Mouse (Mus musculus): ENCODE data around the gene Acox1. TPM values are rescaled to one million over a fixed set of nuclear protein-coding genes. Genes with fewer than 3 reads are reported as not detected.

Gene Acox1
- polyA plus RNA-seq, 1 experiment: 44.2 TPM

DNA sequence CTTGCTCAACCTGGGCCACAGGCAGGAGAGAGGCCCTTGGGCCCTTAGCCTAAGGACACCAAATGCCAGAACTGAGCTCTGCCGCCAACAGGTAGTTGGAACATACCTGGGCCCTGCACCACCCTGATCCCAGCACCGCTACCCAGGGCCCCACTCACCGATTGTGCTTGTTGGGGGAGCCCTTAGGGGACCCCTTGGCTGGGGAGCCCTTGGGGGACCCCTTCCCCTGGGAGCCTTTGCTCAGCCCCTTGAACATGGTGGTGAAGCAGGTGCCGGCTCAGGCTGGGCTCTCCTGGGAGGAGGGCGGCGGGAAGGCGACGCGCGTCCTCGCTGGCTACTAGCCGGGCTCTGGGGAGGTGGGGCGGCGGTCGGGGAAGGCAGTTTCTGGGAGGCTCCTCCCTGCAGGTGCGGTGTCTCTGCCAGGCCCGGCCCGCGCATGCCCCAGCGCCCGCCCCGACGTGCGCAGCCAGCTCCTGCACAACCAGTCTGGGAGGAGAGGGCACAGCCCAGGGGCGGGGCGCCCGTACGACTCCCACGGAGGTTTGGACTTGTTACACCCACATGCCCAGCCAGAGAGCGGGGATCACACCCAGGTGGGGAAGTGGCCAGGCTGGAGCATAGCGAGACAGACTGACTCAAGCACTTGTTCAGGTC, 39.0 kb upstream of the Acox1 start, which contains the start of gene Evpl:
Gene Evpl (minus strand): TSS at position 336 of the 654 bp plus-strand sequence.
- TF ChIP-seq CTCF (IDR thresholded peaks at IDR 0.05; ENCODE audit: borderline replicate concordance, control insufficient read depth, extremely low read depth, insufficient read depth, low read length, poor library complexity): 0 out of 2 replicates have a peak, but pooled peaks have one; percentile 12
- TF ChIP-seq POLR2A (IDR thresholded peaks at IDR 0.05; ENCODE audit: control insufficient read depth, extremely low read depth, insufficient read depth, low read length, poor library complexity): peak; percentile 56; the same call in 1 of the 2 replicates
- 17% methylated on average over 31 of the region's 31 CpGs for WGBS
- Histone ChIP-seq H3K27me3 (ENCODE audit: control insufficient read depth, insufficient read depth, low read length) (no peaks in the 10 kb centered on the region), H3K4me3 (ENCODE audit: control insufficient read depth, insufficient read depth, low read length) (peak within 1 kb of the TSS; percentile 39), H3K36me3 (ENCODE audit: control insufficient read depth, insufficient read depth, low read length) (no peaks in the 10 kb centered on the region), H3K27ac (ENCODE audit: control insufficient read depth, insufficient read depth, low read length) (peak within 1 kb of the TSS; percentile 16), H3K4me1 (replicated peaks; ENCODE audit: control insufficient read depth, insufficient read depth, low read length) (peaks cover 15% of the 10 kb centered on the region)
- peak; percentile 71 for DNase-seq

DNA sequence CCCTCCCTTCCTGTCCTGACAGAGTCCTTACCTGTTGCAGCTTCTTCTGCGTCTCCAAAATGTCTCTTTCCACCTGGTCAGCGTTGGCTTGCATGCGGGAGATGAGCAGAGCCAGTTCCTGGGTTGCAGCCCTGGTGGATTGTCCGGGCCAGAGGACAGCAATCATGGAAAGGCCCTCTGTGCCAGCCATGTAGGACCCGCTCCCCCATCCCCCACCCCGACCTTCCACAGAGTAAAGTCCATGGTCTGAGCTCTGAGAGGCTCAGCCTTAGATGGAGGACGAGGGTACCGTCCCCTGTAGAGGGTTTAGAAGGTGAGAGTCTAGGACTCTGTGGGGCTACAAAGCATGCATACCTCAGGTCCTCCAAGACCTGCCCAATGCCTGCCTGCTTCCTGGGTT, 36.1 kb upstream of the Acox1 start:
- DNase-seq: no peak
- Histone ChIP-seq H3K36me3 (ENCODE audit: control insufficient read depth, insufficient read depth, low read length) (no peaks in the 10 kb centered on the region), H3K4me3 (ENCODE audit: control insufficient read depth, insufficient read depth, low read length) (no peak overlapping the region), H3K27ac (ENCODE audit: control insufficient read depth, insufficient read depth, low read length) (no peak overlapping the region), H3K27me3 (ENCODE audit: control insufficient read depth, insufficient read depth, low read length) (no peaks in the 10 kb centered on the region), H3K4me1 (replicated peaks; ENCODE audit: control insufficient read depth, insufficient read depth, low read length) (peaks cover 15% of the 10 kb centered on the region)
- TF ChIP-seq CTCF (IDR thresholded peaks at IDR 0.05; ENCODE audit: borderline replicate concordance, control insufficient read depth, extremely low read depth, insufficient read depth, low read length, poor library complexity): no peak
- TF ChIP-seq POLR2A (IDR thresholded peaks at IDR 0.05; ENCODE audit: control insufficient read depth, extremely low read depth, insufficient read depth, low read length, poor library complexity): no peak
- 97% methylated on average over 8 of the region's 8 CpGs for WGBS

DNA sequence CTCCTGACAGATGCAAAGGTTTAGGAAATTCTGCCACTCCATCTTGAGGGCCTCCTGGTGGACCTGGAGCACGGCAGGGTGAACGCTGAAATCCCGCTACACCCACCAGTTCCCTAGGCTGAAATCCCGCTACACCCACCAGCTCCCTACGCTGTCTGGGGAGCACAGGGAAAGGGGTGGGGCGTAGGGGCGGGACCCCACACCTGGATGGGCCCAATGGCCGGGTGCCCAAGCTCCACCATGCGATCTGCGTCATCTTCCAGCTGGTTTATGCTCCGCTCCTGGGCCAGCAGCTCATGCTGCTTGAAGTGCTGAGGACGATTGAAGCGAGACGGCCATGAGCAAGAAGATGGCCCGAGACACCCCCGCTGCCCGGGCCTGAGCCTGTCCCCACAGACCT, 33.6 kb upstream of the Acox1 start:
- no peaks in the 10 kb centered on the region for H3K36me3 ChIP-seq (ENCODE audit: control insufficient read depth, insufficient read depth, low read length)
- DNase-seq: no peak
- WGBS: 92% methylated on average over 17 of the region's 17 CpGs
- TF ChIP-seq POLR2A (IDR thresholded peaks at IDR 0.05; ENCODE audit: control insufficient read depth, extremely low read depth, insufficient read depth, low read length, poor library complexity) (no peak), CTCF (IDR thresholded peaks at IDR 0.05; ENCODE audit: borderline replicate concordance, control insufficient read depth, extremely low read depth, insufficient read depth, low read length, poor library complexity) (no peak)
- peaks cover 4% of the 10 kb centered on the region for H3K4me1 ChIP-seq (replicated peaks; ENCODE audit: control insufficient read depth, insufficient read depth, low read length)
- no peaks in the 10 kb centered on the region for H3K27me3 ChIP-seq (ENCODE audit: control insufficient read depth, insufficient read depth, low read length)
- no peak overlapping the region for H3K4me3 ChIP-seq (ENCODE audit: control insufficient read depth, insufficient read depth, low read length)
- no peak overlapping the region for H3K27ac ChIP-seq (ENCODE audit: control insufficient read depth, insufficient read depth, low read length)

DNA sequence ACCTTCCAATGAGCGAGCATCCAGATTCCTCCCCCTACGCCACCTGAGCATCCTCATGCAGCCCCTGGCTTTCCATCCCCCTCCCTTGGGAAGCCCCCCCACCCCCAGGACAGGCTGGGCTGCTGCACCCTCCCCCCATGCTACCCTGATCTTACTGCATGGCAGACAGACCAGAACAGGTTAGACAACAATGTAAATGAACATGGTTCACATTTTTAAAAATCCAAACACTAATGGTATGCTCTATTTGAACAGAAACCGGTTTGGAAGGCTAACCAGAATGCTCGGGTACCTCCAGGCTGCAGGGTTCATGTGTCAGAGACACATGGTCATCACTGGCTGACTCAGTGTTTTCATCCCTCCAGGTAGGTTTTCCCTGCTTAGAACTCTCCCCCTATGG, 29.9 kb upstream of the Acox1 start:
- Histone ChIP-seq H3K4me3 (ENCODE audit: control insufficient read depth, insufficient read depth, low read length) (no peak overlapping the region), H3K36me3 (ENCODE audit: control insufficient read depth, insufficient read depth, low read length) (no peaks in the 10 kb centered on the region), H3K27ac (ENCODE audit: control insufficient read depth, insufficient read depth, low read length) (no peak overlapping the region), H3K4me1 (replicated peaks; ENCODE audit: control insufficient read depth, insufficient read depth, low read length) (no peaks in the 10 kb centered on the region), H3K27me3 (ENCODE audit: control insufficient read depth, insufficient read depth, low read length) (no peaks in the 10 kb centered on the region)
- DNase-seq: no peak
- TF ChIP-seq POLR2A (IDR thresholded peaks at IDR 0.05; ENCODE audit: control insufficient read depth, extremely low read depth, insufficient read depth, low read length, poor library complexity): no peak
- TF ChIP-seq CTCF (IDR thresholded peaks at IDR 0.05; ENCODE audit: borderline replicate concordance, control insufficient read depth, extremely low read depth, insufficient read depth, low read length, poor library complexity): no peak
- WGBS: 93% methylated on average over 4 of the region's 4 CpGs

DNA sequence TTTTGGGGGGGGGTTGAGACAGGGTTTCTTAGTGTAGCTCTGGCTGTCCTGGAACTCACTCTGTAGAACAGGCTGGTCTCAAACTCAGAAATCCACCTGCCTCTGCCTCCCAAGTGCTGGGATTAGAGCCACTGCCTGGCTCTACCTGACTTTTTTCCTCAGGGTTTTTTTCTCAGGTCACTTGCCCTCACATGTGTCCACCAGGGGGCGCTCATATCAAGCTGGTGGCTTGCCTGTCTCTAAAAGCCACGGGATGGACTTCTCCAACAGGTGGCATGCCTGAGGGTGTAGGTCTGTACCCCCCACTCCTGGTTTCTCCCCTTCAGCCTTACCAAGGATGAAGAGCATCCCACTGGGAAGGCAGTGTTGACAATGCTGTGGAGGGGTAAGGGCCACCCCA, 27.6 kb upstream of the Acox1 start:
- DNase-seq: peak; percentile 86
- H3K4me3 ChIP-seq (ENCODE audit: control insufficient read depth, insufficient read depth, low read length): no peak overlapping the region
- H3K36me3 ChIP-seq (ENCODE audit: control insufficient read depth, insufficient read depth, low read length): no peaks in the 10 kb centered on the region
- H3K4me1 ChIP-seq (replicated peaks; ENCODE audit: control insufficient read depth, insufficient read depth, low read length): no peaks in the 10 kb centered on the region
- no peak for TF ChIP-seq POLR2A (IDR thresholded peaks at IDR 0.05; ENCODE audit: control insufficient read depth, extremely low read depth, insufficient read depth, low read length, poor library complexity)
- TF ChIP-seq CTCF (IDR thresholded peaks at IDR 0.05; ENCODE audit: borderline replicate concordance, control insufficient read depth, extremely low read depth, insufficient read depth, low read length, poor library complexity): peak; percentile 90; the same call in 1 of the 2 replicates
- no peaks in the 10 kb centered on the region for H3K27me3 ChIP-seq (ENCODE audit: control insufficient read depth, insufficient read depth, low read length)
- no peak overlapping the region for H3K27ac ChIP-seq (ENCODE audit: control insufficient read depth, insufficient read depth, low read length)
- 2% methylated on average over 2 of the region's 2 CpGs for WGBS

DNA sequence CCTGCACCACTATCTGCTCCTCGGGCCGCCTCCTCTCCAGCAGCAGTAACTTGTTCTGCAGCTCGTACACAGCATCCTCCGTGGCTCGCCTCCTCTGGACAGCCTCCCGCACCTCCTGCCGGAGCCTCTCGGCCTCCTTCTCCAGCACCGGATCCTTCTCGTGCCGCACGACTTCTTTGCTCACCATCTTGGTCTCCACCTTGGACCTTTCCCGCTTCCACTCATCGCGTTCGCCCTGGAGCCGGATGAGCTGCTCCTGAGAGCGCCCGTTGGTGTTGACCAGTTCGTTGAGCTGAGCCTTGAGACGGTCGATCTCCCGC, 23.9 kb upstream of the Acox1 start:
- TF ChIP-seq CTCF (IDR thresholded peaks at IDR 0.05; ENCODE audit: borderline replicate concordance, control insufficient read depth, extremely low read depth, insufficient read depth, low read length, poor library complexity): no peak
- TF ChIP-seq POLR2A (IDR thresholded peaks at IDR 0.05; ENCODE audit: control insufficient read depth, extremely low read depth, insufficient read depth, low read length, poor library complexity): no peak
- no peaks in the 10 kb centered on the region for H3K36me3 ChIP-seq (ENCODE audit: control insufficient read depth, insufficient read depth, low read length)
- DNase-seq: no peak
- WGBS: 68% methylated on average over 23 of the region's 23 CpGs
- no peak overlapping the region for H3K27ac ChIP-seq (ENCODE audit: control insufficient read depth, insufficient read depth, low read length)
- no peaks in the 10 kb centered on the region for H3K27me3 ChIP-seq (ENCODE audit: control insufficient read depth, insufficient read depth, low read length)
- H3K4me1 ChIP-seq (replicated peaks; ENCODE audit: control insufficient read depth, insufficient read depth, low read length): peaks cover 15% of the 10 kb centered on the region
- H3K4me3 ChIP-seq (ENCODE audit: control insufficient read depth, insufficient read depth, low read length): no peak overlapping the region
